Mouse (Mus musculus) lung, postnatal 0 days (tissue): ENCODE measurements at regions not wholly inside any gene's neighbourhood (a gene's known extent, or its start where the extent isn't known, plus 50 kb on each side); places are given as distances from the start of the nearest gene placed in this dataset.

Experiments used
- CTCF ChIP-seq: IDR thresholded peaks from 2 replicates; pipeline ENCODE4 v1.5.1; 2016; ENCODE audit warnings: antibody characterized with exemption, mild to moderate bottlenecking
- EP300 ChIP-seq: IDR thresholded peaks from 2 replicates; pipeline ENCODE4 v1.6.1; 2016; ENCODE audit warnings: antibody characterized with exemption, mild to moderate bottlenecking, control low read depth

DNA sequence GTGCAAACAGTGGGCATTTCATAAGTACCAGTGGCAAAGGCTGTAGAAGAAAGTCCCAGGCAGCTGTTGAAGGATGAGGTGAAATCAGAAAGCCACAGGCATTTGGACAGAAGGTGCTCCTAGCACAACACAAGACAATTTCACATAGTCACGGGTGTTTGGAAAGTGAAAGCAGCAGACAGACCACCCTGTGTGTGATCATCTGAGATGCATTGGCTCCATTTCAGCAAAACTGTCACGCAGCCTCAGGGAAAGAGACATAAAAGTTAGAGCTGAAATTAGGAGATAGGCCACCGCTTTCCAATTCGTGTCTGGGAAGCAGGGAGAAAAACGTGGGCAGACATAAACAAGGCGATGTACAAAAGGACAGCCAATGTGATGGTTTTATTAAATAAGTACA, 2418.5 kb upstream of the Pcdh20 start:
- TF ChIP-seq CTCF = no peak
- no peak for TF ChIP-seq EP300
